Mouse (Mus musculus): ENCODE data around the gene Cox14.

GRCm38 (mm10) chr15:99723120-99723514, 2.3 kb upstream of the Cox14 start:
- TF ChIP-seq GATA1 (IDR thresholded peaks at IDR 0.05; ENCODE audit: borderline replicate concordance, low read length), result no peak
- TF ChIP-seq FLI1 (IDR thresholded peaks at IDR 0.05; ENCODE audit: low read length), result no peak
